Mouse (Mus musculus): ENCODE measurements around the gene Hbb-bh1. TPM values are rescaled to one million over a fixed set of nuclear protein-coding genes. Genes with fewer than 3 reads are reported as not detected.

Hbb-bh1 gene
- not detected in 2 replicates for polyA plus RNA-seq (2012; rRNA removed)

DNA sequence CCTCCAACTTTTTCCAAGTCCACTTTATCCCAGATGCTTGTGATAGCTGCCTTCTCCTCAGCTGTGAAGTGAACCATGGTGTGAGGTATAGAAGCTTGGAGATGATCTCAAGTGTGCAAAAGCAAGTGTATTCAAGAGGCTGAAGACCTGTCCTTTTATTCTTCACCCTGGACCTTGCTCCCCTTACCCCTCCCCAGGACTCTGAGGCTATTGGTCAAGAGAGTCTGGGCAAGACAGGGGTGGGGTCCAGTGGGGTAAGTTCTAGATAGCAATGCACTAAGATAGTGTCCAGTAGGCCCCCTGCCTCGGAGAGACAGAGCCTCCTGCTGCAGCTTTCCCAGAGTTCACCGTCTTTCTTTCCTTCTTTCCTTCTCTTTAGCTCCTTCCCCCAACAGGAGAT is at the start of gene Hbb-bh1:
Gene Hbb-bh1, minus strand, starts transcription at position 131 of the 400 bp plus-strand sequence.
- Histone ChIP-seq H3K27me3 (replicated peaks; ENCODE audit: control insufficient read depth, insufficient read depth, low read length) (no peaks in the 10 kb centered on the region), H3K4me1 (ENCODE audit: control insufficient read depth, insufficient read depth, low read length) (no peaks in the 10 kb centered on the region), H3K27ac (ENCODE audit: insufficient read depth, low read depth, low read length) (no peak within 1 kb of the TSS), H3K36me3 (ENCODE audit: control insufficient read depth, insufficient read depth, low read length) (no peaks in the 10 kb centered on the region), H3K4me3 (ENCODE audit: insufficient read depth, low read depth, low read length) (no peak within 1 kb of the TSS)
- no peak for DNase-seq
- TF ChIP-seq POLR2A (IDR thresholded peaks at IDR 0.05; ENCODE audit: low read depth, low read length), result no peak
- no peak for TF ChIP-seq CTCF (conservative IDR thresholded peaks at IDR 0.05; ENCODE audit: insufficient read depth, insufficient read length, low read depth, low read length)
- WGBS, result 84% methylated on average over 2 of the region's 2 CpGs

DNA sequence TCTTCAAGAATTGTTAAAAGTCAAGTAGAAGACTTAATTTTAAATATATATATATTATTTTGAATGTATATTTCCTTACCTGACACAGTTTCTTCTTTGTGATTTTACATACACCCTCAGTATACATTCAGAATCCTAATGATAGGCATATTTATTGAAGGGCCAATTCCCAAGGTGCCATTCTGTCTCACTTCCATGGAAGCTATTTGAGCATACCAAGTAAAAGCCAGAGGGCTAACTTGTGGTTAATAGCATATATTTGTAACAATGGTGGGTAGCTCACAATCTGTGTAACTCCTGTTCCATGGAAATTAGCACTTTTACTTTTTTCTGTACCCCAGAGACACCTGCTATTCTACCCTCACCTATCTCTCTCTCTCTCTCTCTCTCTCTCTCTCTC is 43.2 kb upstream of the Hbb-bh1 start, which contains the start of gene Olfr66:
Gene Olfr66, minus strand, starts transcription at position 101 of the 400 bp plus-strand sequence.
- Histone ChIP-seq H3K4me3 (ENCODE audit: insufficient read depth, low read depth, low read length) (no peak within 1 kb of the TSS), H3K4me1 (ENCODE audit: control insufficient read depth, insufficient read depth, low read length) (no peaks in the 10 kb centered on the region), H3K36me3 (ENCODE audit: control insufficient read depth, insufficient read depth, low read length) (no peaks in the 10 kb centered on the region), H3K27ac (ENCODE audit: insufficient read depth, low read depth, low read length) (no peak within 1 kb of the TSS), H3K27me3 (replicated peaks; ENCODE audit: control insufficient read depth, insufficient read depth, low read length) (no peaks in the 10 kb centered on the region)
- TF ChIP-seq CTCF (conservative IDR thresholded peaks at IDR 0.05; ENCODE audit: insufficient read depth, insufficient read length, low read depth, low read length) (no peak), POLR2A (IDR thresholded peaks at IDR 0.05; ENCODE audit: low read depth, low read length) (no peak)
- no peak for DNase-seq

DNA sequence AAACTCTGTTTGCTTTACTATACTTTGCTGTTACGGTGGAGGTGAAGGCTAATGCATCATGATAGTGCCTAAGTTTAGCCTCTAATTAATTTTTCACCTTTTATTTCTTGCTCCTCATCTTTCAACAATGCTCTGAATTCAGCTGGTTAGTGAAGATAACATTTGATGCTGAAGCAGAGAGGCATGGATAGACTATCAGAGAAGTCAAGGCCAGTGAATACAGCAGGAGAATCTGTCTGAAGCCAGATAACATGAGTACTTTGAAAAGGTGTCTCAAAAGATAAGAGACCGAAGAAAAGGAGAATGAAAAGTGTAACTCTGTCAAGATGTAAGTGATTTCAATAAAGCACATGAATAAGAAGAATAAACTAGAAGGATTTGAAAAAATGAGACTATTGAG is 34.1 kb upstream of the Hbb-bh1 start:
- Histone ChIP-seq H3K27ac (ENCODE audit: insufficient read depth, low read depth, low read length) (no peak overlapping the region), H3K4me1 (ENCODE audit: control insufficient read depth, insufficient read depth, low read length) (no peaks in the 10 kb centered on the region), H3K36me3 (ENCODE audit: control insufficient read depth, insufficient read depth, low read length) (no peaks in the 10 kb centered on the region), H3K27me3 (replicated peaks; ENCODE audit: control insufficient read depth, insufficient read depth, low read length) (no peaks in the 10 kb centered on the region), H3K4me3 (ENCODE audit: insufficient read depth, low read depth, low read length) (no peak overlapping the region)
- TF ChIP-seq POLR2A (IDR thresholded peaks at IDR 0.05; ENCODE audit: low read depth, low read length) (no peak), CTCF (conservative IDR thresholded peaks at IDR 0.05; ENCODE audit: insufficient read depth, insufficient read length, low read depth, low read length) (no peak)
- WGBS, result 83% methylated on average over 2 of the region's 2 CpGs
- no peak for DNase-seq

DNA sequence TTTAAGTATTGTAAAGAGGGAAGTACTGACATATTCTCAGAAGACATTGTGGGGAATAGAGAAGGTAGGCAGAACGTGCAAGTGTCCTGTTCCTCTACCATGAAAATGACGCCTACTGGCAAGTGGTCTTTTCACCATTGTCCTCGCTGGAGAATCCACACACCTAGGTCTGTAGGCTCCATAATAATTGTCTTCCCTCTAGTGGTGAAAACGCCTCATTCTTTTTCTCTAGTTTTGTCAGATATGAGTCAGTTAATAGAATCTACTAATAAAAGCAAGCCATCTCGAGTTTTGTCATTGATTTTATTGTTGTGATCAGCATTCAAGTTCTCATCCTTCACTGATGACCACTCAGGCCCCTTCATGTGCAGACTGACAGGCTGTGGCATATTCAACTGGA is 31.5 kb upstream of the Hbb-bh1 start:
- Histone ChIP-seq H3K27me3 (replicated peaks; ENCODE audit: control insufficient read depth, insufficient read depth, low read length) (no peaks in the 10 kb centered on the region), H3K27ac (ENCODE audit: insufficient read depth, low read depth, low read length) (no peak overlapping the region), H3K4me3 (ENCODE audit: insufficient read depth, low read depth, low read length) (no peak overlapping the region), H3K4me1 (ENCODE audit: control insufficient read depth, insufficient read depth, low read length) (no peaks in the 10 kb centered on the region), H3K36me3 (ENCODE audit: control insufficient read depth, insufficient read depth, low read length) (no peaks in the 10 kb centered on the region)
- no peak for DNase-seq
- WGBS, result 30% methylated on average over 5 of the region's 5 CpGs
- TF ChIP-seq POLR2A (IDR thresholded peaks at IDR 0.05; ENCODE audit: low read depth, low read length), result no peak
- TF ChIP-seq CTCF (conservative IDR thresholded peaks at IDR 0.05; ENCODE audit: insufficient read depth, insufficient read length, low read depth, low read length), result no peak

DNA sequence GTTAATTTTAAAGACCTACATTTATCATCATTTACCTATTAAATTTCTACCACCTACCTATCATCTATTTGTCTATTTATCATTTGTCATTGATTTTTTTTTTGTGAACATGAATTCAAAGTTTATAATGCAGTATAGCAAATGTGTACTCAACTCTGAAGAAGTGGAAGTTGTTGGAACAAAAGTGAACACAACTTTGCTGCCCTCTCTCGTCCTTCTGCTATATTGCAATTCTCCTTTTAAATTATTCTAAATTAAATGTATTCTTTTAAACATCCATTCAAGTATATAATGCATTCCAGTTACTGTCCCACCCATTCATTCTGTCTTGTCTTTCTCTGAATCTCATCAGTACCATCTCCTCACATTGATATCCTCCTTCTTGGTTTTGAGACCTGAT is 30.1 kb upstream of the Hbb-bh1 start:
- 5% methylated on average over 1 of the region's 1 CpGs for WGBS
- TF ChIP-seq POLR2A (IDR thresholded peaks at IDR 0.05; ENCODE audit: low read depth, low read length) (no peak), CTCF (conservative IDR thresholded peaks at IDR 0.05; ENCODE audit: insufficient read depth, insufficient read length, low read depth, low read length) (no peak)
- Histone ChIP-seq H3K27me3 (replicated peaks; ENCODE audit: control insufficient read depth, insufficient read depth, low read length) (no peaks in the 10 kb centered on the region), H3K27ac (ENCODE audit: insufficient read depth, low read depth, low read length) (no peak overlapping the region), H3K4me3 (ENCODE audit: insufficient read depth, low read depth, low read length) (no peak overlapping the region), H3K36me3 (ENCODE audit: control insufficient read depth, insufficient read depth, low read length) (no peaks in the 10 kb centered on the region), H3K4me1 (ENCODE audit: control insufficient read depth, insufficient read depth, low read length) (no peaks in the 10 kb centered on the region)
- no peak for DNase-seq

DNA sequence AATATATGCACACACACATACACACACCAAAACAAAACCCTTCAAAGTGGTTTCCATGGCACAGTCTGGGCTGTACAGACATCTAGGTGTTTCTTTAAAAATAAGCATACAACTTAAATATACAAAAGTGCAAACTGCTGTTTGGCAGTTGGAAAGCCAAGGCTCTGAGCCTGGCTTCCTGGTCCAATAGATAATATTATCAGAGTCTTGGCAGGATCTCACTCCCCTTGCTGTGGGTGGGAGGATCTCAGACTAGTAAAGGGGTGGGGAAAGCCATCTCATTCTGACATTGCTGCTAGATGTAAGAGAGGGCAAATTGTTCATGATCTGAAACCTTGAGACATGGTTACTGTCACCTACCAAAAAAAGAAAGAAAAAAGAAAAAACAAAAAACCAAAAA is 27.7 kb upstream of the Hbb-bh1 start:
- Histone ChIP-seq H3K4me1 (ENCODE audit: control insufficient read depth, insufficient read depth, low read length) (no peaks in the 10 kb centered on the region), H3K27me3 (replicated peaks; ENCODE audit: control insufficient read depth, insufficient read depth, low read length) (no peaks in the 10 kb centered on the region), H3K36me3 (ENCODE audit: control insufficient read depth, insufficient read depth, low read length) (no peaks in the 10 kb centered on the region), H3K27ac (ENCODE audit: insufficient read depth, low read depth, low read length) (no peak overlapping the region), H3K4me3 (ENCODE audit: insufficient read depth, low read depth, low read length) (no peak overlapping the region)
- TF ChIP-seq POLR2A (IDR thresholded peaks at IDR 0.05; ENCODE audit: low read depth, low read length) (no peak), CTCF (conservative IDR thresholded peaks at IDR 0.05; ENCODE audit: insufficient read depth, insufficient read length, low read depth, low read length) (no peak)
- no peak for DNase-seq

DNA sequence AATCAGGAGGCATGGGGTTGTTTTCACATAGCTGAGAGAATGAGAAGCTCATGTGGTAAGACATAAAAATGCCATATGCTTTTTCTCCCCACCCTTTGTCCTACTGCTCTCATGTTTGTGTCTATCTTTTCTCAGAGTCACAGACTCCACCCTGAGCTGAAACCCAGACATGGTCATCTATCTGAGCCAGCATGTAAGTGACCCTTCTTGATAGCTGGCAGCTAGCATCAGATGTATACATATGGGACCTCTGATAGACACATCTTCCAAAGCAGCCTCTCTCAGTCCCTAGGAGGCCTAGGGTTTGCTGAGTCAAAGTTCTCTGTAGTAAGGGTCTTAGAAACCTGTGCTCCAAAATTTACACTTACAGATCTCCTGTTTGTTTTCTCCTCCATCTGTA is 22.8 kb upstream of the Hbb-bh1 start:
- DNase-seq, result no peak
- H3K36me3 ChIP-seq (ENCODE audit: control insufficient read depth, insufficient read depth, low read length), result no peaks in the 10 kb centered on the region
- no peaks in the 10 kb centered on the region for H3K27me3 ChIP-seq (replicated peaks; ENCODE audit: control insufficient read depth, insufficient read depth, low read length)
- no peaks in the 10 kb centered on the region for H3K4me1 ChIP-seq (ENCODE audit: control insufficient read depth, insufficient read depth, low read length)
- no peak overlapping the region for H3K27ac ChIP-seq (ENCODE audit: insufficient read depth, low read depth, low read length)
- no peak for TF ChIP-seq POLR2A (IDR thresholded peaks at IDR 0.05; ENCODE audit: low read depth, low read length)
- no peak for TF ChIP-seq CTCF (conservative IDR thresholded peaks at IDR 0.05; ENCODE audit: insufficient read depth, insufficient read length, low read depth, low read length)
- H3K4me3 ChIP-seq (ENCODE audit: insufficient read depth, low read depth, low read length), result no peak overlapping the region

DNA sequence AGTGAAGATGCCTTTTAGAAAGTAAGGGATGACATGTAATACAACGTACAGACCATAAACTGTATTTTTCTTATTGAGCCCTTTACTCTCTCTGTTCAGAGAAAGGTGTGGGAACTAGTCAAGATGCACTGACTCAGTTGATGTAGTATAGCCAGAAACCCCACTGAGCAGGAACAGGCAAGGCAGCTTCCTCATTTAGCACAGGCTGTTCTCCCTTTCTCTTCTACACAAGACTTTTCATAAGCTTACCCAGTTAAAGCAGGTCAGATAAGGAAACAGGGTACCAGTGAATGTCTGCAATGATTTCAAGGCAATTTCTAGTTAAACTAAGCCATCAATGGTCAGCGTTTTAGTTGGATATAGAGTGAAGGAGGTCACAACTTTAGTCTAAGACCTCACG is 18.6 kb upstream of the Hbb-bh1 start:
- no peak overlapping the region for H3K4me3 ChIP-seq (ENCODE audit: insufficient read depth, low read depth, low read length)
- 87% methylated on average over 3 of the region's 3 CpGs for WGBS
- no peaks in the 10 kb centered on the region for H3K36me3 ChIP-seq (ENCODE audit: control insufficient read depth, insufficient read depth, low read length)
- H3K4me1 ChIP-seq (ENCODE audit: control insufficient read depth, insufficient read depth, low read length), result no peaks in the 10 kb centered on the region
- H3K27ac ChIP-seq (ENCODE audit: insufficient read depth, low read depth, low read length), result no peak overlapping the region
- H3K27me3 ChIP-seq (replicated peaks; ENCODE audit: control insufficient read depth, insufficient read depth, low read length), result no peaks in the 10 kb centered on the region
- DNase-seq, result no peak
- TF ChIP-seq CTCF (conservative IDR thresholded peaks at IDR 0.05; ENCODE audit: insufficient read depth, insufficient read length, low read depth, low read length) (no peak), POLR2A (IDR thresholded peaks at IDR 0.05; ENCODE audit: low read depth, low read length) (no peak)
